Mouse (Mus musculus) erythroblast, adult 5-6 weeks (primary cell): Measurements from ENCODE around the gene Sh3glb2. TPM values are rescaled to one million over a fixed set of nuclear protein-coding genes. Genes with fewer than 3 reads are reported as not detected.

Source experiments
- ATAC-seq: replicated peaks from 2 replicates; pipeline ENCODE4 v1.8.0; 2016; ENCODE audit warnings: moderate number of reproducible peaks, mild to moderate bottlenecking, moderate TSS enrichment, inconsistent platforms; ENCODE audit not compliant: poor library complexity, low FRiP score, severe bottlenecking
- total RNA-seq, 2 experiments: library from RNA; stranded (forward) in 1 of 2; stranded (reverse) in 1 of 2; fragments of 150-400 nt in 1 of 2; fragments of 200-764, 138-1000 nt in 1 of 2; gene quantifications; 2 replicates each; pipeline versions ENCODE4 v1.2.3 to v1.2.4; 2015 to 2017; ENCODE audit warnings: low replicate concordance in 2 of 2

The Sh3glb2 gene
- total RNA-seq, 2 experiments from 2014 or later = 5.2 to 7.4 TPM

DNA sequence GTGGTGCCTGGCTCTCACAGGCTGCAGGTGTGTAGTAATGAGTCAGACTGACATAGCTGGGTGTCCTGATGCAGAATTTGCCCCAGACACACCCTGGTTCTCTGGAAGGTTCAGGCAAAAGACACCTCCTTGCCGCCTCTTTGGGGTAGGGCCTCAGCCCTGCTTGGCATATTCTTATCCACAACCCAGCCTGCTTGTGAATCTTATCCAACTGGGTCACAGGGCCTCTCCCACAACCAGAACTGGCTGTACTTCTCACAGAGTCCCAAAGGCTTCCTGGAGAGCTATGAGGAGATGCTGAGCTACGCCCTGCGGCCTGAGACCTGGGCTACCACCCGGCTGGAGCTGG, 22.2 kb upstream of the Sh3glb2 start:
- peak; percentile 54 for ATAC-seq

- 0 out of 2 replicates have a peak, but pooled peaks have one; percentile 1 for ATAC-seq
Measured at GRCm38 (mm10) chr2:30380564-30381376, 21.6 kb upstream of the Sh3glb2 start.

- ATAC-seq = no peak
Measured at GRCm38 (mm10) chr2:30379307-30379706, 20.2 kb upstream of the Sh3glb2 start.

DNA sequence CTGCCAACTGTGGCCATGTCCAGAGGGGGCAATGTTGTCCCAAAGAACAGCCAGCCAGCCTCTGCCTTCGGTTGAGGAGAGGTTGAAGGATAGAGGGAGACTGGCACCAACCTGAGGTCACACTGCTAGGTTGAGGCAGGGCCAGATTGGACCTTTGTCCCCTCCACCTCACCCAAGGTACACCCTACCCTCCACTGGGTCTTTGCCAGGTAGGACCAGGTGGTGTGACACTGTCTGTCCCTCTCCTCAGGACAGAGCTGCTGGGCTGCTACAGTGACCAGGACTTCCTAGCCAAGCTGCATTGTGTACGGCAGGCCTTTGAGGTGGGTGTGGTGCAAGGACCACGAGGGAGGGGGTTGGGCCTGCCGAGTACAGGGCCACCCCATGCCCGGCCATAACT, 18.6 kb upstream of the Sh3glb2 start:
- ATAC-seq = no peak

GRCm38 (mm10) chr2:30375893-30376292, 16.8 kb upstream of the Sh3glb2 start:
- ATAC-seq = no peak

DNA sequence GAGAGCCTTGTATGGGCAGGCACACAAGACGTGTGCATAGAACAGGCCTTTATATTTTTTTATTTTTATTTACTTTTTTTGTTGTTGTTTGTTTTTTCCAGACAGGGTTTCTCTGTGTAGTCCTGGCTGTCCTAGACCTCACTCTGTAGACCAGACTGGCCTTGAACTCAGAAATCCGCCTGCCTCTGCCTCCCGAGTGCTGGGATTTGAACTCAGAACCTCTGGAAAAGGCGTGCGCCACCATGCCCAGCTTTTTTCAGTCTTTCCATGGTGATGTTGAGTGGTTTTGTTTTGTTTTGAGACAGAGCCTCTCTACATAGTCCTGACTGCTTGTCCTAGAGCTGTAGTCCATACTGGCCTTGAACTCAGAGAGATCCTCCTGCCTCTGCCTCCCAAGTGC, 13.6 kb upstream of the Sh3glb2 start:
- no peak for ATAC-seq

GRCm38 (mm10) chr2:30371544-30371943, 12.4 kb upstream of the Sh3glb2 start:
- no peak for ATAC-seq

GRCm38 (mm10) chr2:30366203-30366602, 7.1 kb upstream of the Sh3glb2 start:
- ATAC-seq = no peak

GRCm38 (mm10) chr2:30365281-30366069, 6.3 kb upstream of the Sh3glb2 start:
- ATAC-seq = no peak

DNA sequence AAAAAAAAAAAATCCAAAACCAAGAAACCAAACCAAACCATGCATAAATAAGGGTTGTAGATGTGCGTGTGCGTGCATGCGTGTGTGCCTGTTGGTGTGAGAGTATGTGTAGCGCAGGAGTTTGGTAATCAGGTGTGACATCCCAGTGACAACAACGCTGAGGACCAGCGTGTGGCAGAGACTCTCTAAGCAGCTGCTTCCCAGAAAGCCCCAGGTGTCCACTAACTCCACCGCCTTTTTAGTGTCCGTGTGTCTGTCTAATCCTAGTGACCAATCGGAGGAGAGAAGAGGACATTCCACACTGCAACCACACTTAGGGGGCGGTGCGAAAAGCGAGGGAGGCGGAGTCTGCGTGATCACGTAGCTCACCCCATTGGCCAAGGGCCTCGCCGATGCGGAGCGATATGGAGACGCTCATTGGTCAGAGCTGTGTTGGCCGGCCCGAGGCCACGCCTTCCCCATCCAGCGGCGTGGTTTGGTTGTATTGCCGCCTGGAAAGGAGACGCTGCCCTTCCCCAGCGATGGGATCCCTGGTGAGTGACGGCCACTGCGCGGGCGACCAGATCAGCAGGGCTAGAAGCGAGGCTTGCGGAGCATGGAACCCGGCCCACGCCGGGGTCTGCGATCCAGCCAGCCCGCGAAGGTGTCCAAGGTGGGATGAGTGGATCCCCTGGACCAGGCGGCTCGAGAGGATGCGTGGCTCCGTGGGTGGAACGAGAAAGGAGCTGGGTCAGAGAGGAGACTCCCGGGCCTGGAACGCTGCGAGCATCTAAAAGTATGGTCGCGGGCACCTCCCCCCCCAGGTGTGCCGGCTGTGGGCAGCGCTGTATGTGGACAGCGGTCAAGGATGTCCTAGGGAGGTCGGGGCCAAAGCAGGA, 4.9 kb upstream of the Sh3glb2 start, which contains the start of gene Miga2:
TSS of gene Miga2 (plus strand) at position 461 of the 878 bp plus-strand sequence.
- ATAC-seq = peak; percentile 92

- no peak for ATAC-seq
Measured at GRCm38 (mm10) chr2:30362865-30363264, 3.7 kb upstream of the Sh3glb2 start.

- ATAC-seq = no peak
Measured at GRCm38 (mm10) chr2:30360626-30361025, 1.5 kb upstream of the Sh3glb2 start.

GRCm38 (mm10) chr2:30357552-30358510, 1.3 kb downstream of the Sh3glb2 start:
- ATAC-seq = 0 out of 2 replicates have a peak, but pooled peaks have one; percentile 6

GRCm38 (mm10) chr2:30356906-30357305, 2.2 kb downstream of the Sh3glb2 start:
- ATAC-seq = no peak

DNA sequence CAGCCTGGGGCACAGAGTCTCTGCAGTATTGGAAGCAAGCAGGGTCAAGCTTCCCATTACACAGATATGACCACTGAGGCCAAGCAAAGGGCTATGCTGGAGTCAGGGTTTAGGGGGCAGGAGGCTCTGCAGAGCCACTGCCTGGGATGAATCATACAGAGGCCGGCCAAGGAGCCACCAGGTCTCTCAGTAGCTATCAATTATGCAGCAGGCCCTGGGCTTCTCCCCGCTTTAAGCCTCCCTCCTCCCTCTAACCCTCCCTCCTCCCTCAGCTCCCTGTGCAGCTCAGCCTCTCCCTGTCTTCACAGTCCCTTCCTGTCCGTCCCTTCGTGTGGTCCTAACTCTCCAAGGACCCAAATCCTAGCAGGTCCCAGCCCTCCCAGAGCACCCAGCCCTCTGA, 2.9 kb downstream of the Sh3glb2 start:
- ATAC-seq = no peak

- ATAC-seq = no peak
Measured at GRCm38 (mm10) chr2:30355861-30356260, 3.3 kb downstream of the Sh3glb2 start.

DNA sequence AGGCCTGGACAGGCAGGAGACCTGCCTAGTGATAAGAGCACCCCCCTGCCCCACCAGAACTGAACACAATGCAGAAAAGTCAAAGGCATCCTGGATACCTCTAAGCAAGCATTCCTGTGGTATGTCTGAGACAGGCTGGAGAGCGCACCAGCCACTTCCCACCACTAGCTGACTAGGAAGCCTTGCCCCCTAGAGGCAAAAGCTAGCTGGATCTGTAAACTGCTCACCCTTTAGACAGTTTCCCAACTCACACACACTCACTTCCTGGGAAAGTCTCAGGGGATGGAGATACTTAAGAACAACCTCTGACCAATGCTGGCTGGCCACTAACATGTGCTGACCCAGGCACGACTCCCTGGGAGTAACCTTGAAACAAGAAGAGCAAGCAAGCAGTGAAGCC, 8.0 kb downstream of the Sh3glb2 start:
- ATAC-seq = no peak

DNA sequence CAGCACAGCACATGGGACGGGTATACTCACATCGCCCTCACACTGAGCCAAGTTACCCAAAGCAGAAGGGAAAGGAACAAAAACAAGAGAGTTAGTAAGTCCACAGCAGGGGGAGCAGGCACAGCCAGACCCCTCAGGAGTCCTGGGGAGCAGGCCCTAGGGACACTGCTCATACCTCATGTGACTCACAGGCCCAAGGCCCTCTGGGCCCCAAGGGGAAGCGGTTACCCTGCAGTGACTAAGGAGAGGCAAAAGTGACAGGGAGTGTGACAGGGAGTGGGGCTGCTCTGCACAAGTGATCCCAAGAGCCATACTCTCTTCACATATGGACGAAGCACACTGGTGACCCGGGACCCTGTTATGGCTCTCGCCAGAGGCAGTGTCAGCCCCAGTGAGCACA, 9.9 kb downstream of the Sh3glb2 start:
- no peak for ATAC-seq
